Mouse (Mus musculus): ENCODE results near the gene Atg4b. TPM values are rescaled to one million over a fixed set of nuclear protein-coding genes. Genes with fewer than 3 reads are reported as not detected.

The Atg4b gene
- polyA plus RNA-seq, 1 experiment from 2014 or later = 71.5 TPM

- WGBS = 77% methylated on average over 3 of the region's 3 CpGs
These were observed 25.2 kb upstream of the Atg4b start for GRCm38 (mm10) chr1:93726116-93726515.

GRCm38 (mm10) chr1:93726974-93727373 lies 24.3 kb upstream of the Atg4b start:
- ATAC-seq (ENCODE audit: insufficient read depth, low FRiP score) = peak; percentile 34; the same call in 1 of the 2 replicates
- Histone ChIP-seq H3K36me3 (ENCODE audit: control insufficient read depth, insufficient read depth, low read length) (no peaks in the 10 kb centered on the region), H3K27ac (ENCODE audit: low read length) (no peak overlapping the region), H3K4me3 (replicated peaks; ENCODE audit: low read length) (no peak overlapping the region), H3K4me2 (ENCODE audit: low read depth, low read length) (no peak overlapping the region), H3K4me1 (ENCODE audit: control insufficient read depth, insufficient read depth, low read length) (no peaks in the 10 kb centered on the region), H3K27me3 (ENCODE audit: control insufficient read depth, insufficient read depth, low read length) (no peaks in the 10 kb centered on the region), H3K9me3 (replicated peaks; ENCODE audit: control insufficient read depth, low read length) (no peaks in the 10 kb centered on the region), H3K9ac (ENCODE audit: low read length) (no peak overlapping the region)
- 64% methylated on average over 3 of the region's 3 CpGs for WGBS

More at GRCm38 (mm10) chr1:93726116-93726515, 25.2 kb upstream of the Atg4b start:
- no peaks in the 10 kb centered on the region for H3K4me1 ChIP-seq (ENCODE audit: control insufficient read depth, insufficient read depth, low read length)
- H3K9me3 ChIP-seq (replicated peaks; ENCODE audit: control insufficient read depth, low read length) = no peaks in the 10 kb centered on the region
- H3K9ac ChIP-seq (ENCODE audit: low read length) = no peak overlapping the region
- no peak overlapping the region for H3K4me3 ChIP-seq (replicated peaks; ENCODE audit: low read length)
- H3K4me2 ChIP-seq (ENCODE audit: low read depth, low read length) = no peak overlapping the region
- H3K36me3 ChIP-seq (ENCODE audit: control insufficient read depth, insufficient read depth, low read length) = no peaks in the 10 kb centered on the region
- no peaks in the 10 kb centered on the region for H3K27me3 ChIP-seq (ENCODE audit: control insufficient read depth, insufficient read depth, low read length)
- no peak for ATAC-seq (ENCODE audit: insufficient read depth, low FRiP score)
- no peak overlapping the region for H3K27ac ChIP-seq (ENCODE audit: low read length)

- Histone ChIP-seq H3K4me3 (replicated peaks; ENCODE audit: low read length) (no peak overlapping the region), H3K27ac (ENCODE audit: low read length) (no peak overlapping the region), H3K4me2 (ENCODE audit: low read depth, low read length) (no peak overlapping the region), H3K27me3 (ENCODE audit: control insufficient read depth, insufficient read depth, low read length) (no peaks in the 10 kb centered on the region), H3K9me3 (replicated peaks; ENCODE audit: control insufficient read depth, low read length) (no peaks in the 10 kb centered on the region), H3K4me1 (ENCODE audit: control insufficient read depth, insufficient read depth, low read length) (no peaks in the 10 kb centered on the region), H3K9ac (ENCODE audit: low read length) (no peak overlapping the region), H3K36me3 (ENCODE audit: control insufficient read depth, insufficient read depth, low read length) (no peaks in the 10 kb centered on the region)
- 93% methylated on average over 5 of the region's 5 CpGs for WGBS
- ATAC-seq (ENCODE audit: insufficient read depth, low FRiP score) = no peak
These were observed 20.2 kb upstream of the Atg4b start for GRCm38 (mm10) chr1:93731103-93731502.

- no peaks in the 10 kb centered on the region for H3K4me1 ChIP-seq (ENCODE audit: control insufficient read depth, insufficient read depth, low read length)
These were observed 19.4 kb upstream of the Atg4b start for GRCm38 (mm10) chr1:93731880-93732281.

GRCm38 (mm10) chr1:93735859-93736258 lies 15.4 kb upstream of the Atg4b start:
- Histone ChIP-seq H3K36me3 (ENCODE audit: control insufficient read depth, insufficient read depth, low read length) (no peaks in the 10 kb centered on the region), H3K9ac (ENCODE audit: low read length) (no peak overlapping the region), H3K4me1 (ENCODE audit: control insufficient read depth, insufficient read depth, low read length) (no peaks in the 10 kb centered on the region), H3K27me3 (ENCODE audit: control insufficient read depth, insufficient read depth, low read length) (no peaks in the 10 kb centered on the region), H3K9me3 (replicated peaks; ENCODE audit: control insufficient read depth, low read length) (no peaks in the 10 kb centered on the region), H3K27ac (ENCODE audit: low read length) (no peak overlapping the region), H3K4me2 (ENCODE audit: low read depth, low read length) (no peak overlapping the region), H3K4me3 (replicated peaks; ENCODE audit: low read length) (no peak overlapping the region)
- no peak for ATAC-seq (ENCODE audit: insufficient read depth, low FRiP score)
- 87% methylated on average over 3 of the region's 3 CpGs for WGBS

More at GRCm38 (mm10) chr1:93731880-93732281, 19.4 kb upstream of the Atg4b start:
- Histone ChIP-seq H3K36me3 (ENCODE audit: control insufficient read depth, insufficient read depth, low read length) (no peaks in the 10 kb centered on the region), H3K9ac (ENCODE audit: low read length) (no peak overlapping the region), H3K9me3 (replicated peaks; ENCODE audit: control insufficient read depth, low read length) (no peaks in the 10 kb centered on the region), H3K4me2 (ENCODE audit: low read depth, low read length) (peak overlapping the region; percentile 34; the same call in 1 of the 2 replicates), H3K4me3 (replicated peaks; ENCODE audit: low read length) (no peak overlapping the region), H3K27me3 (ENCODE audit: control insufficient read depth, insufficient read depth, low read length) (no peaks in the 10 kb centered on the region), H3K27ac (ENCODE audit: low read length) (no peak overlapping the region)
- ATAC-seq (ENCODE audit: insufficient read depth, low FRiP score) = no peak
- 36% methylated on average over 3 of the region's 3 CpGs for WGBS

GRCm38 (mm10) chr1:93737711-93738110 lies 13.6 kb upstream of the Atg4b start:
- Histone ChIP-seq H3K4me3 (replicated peaks; ENCODE audit: low read length) (no peak overlapping the region), H3K27ac (ENCODE audit: low read length) (no peak overlapping the region), H3K9ac (ENCODE audit: low read length) (no peak overlapping the region), H3K27me3 (ENCODE audit: control insufficient read depth, insufficient read depth, low read length) (no peaks in the 10 kb centered on the region), H3K36me3 (ENCODE audit: control insufficient read depth, insufficient read depth, low read length) (no peaks in the 10 kb centered on the region), H3K4me2 (ENCODE audit: low read depth, low read length) (no peak overlapping the region), H3K9me3 (replicated peaks; ENCODE audit: control insufficient read depth, low read length) (no peaks in the 10 kb centered on the region), H3K4me1 (ENCODE audit: control insufficient read depth, insufficient read depth, low read length) (no peaks in the 10 kb centered on the region)
- no peak for ATAC-seq (ENCODE audit: insufficient read depth, low FRiP score)
- 96% methylated on average over 5 of the region's 5 CpGs for whole genome bisulfite sequencing

GRCm38 (mm10) chr1:93740671-93741070 lies 10.6 kb upstream of the Atg4b start:
- no peaks in the 10 kb centered on the region for H3K9me3 ChIP-seq (replicated peaks; ENCODE audit: control insufficient read depth, low read length)
- WGBS = 94% methylated on average over 2 of the region's 2 CpGs
- no peak overlapping the region for H3K4me2 ChIP-seq (ENCODE audit: low read depth, low read length)
- no peak overlapping the region for H3K4me3 ChIP-seq (replicated peaks; ENCODE audit: low read length)
- H3K27ac ChIP-seq (ENCODE audit: low read length) = no peak overlapping the region
- H3K9ac ChIP-seq (ENCODE audit: low read length) = no peak overlapping the region
- no peaks in the 10 kb centered on the region for H3K4me1 ChIP-seq (ENCODE audit: control insufficient read depth, insufficient read depth, low read length)
- ATAC-seq (ENCODE audit: insufficient read depth, low FRiP score) = no peak
- H3K27me3 ChIP-seq (ENCODE audit: control insufficient read depth, insufficient read depth, low read length) = no peaks in the 10 kb centered on the region
- H3K36me3 ChIP-seq (ENCODE audit: control insufficient read depth, insufficient read depth, low read length) = no peaks in the 10 kb centered on the region

GRCm38 (mm10) chr1:93741987-93742386 lies 9.3 kb upstream of the Atg4b start:
- Histone ChIP-seq H3K9ac (ENCODE audit: low read length) (no peak overlapping the region), H3K4me2 (ENCODE audit: low read depth, low read length) (no peak overlapping the region), H3K4me3 (replicated peaks; ENCODE audit: low read length) (no peak overlapping the region), H3K27ac (ENCODE audit: low read length) (no peak overlapping the region), H3K27me3 (ENCODE audit: control insufficient read depth, insufficient read depth, low read length) (no peaks in the 10 kb centered on the region), H3K4me1 (ENCODE audit: control insufficient read depth, insufficient read depth, low read length) (no peaks in the 10 kb centered on the region), H3K36me3 (ENCODE audit: control insufficient read depth, insufficient read depth, low read length) (no peaks in the 10 kb centered on the region), H3K9me3 (replicated peaks; ENCODE audit: control insufficient read depth, low read length) (no peaks in the 10 kb centered on the region)
- 60% methylated on average over 4 of the region's 4 CpGs for WGBS
- ATAC-seq (ENCODE audit: insufficient read depth, low FRiP score) = no peak

- no peaks in the 10 kb centered on the region for H3K9me3 ChIP-seq (replicated peaks; ENCODE audit: control insufficient read depth, low read length)
- no peak overlapping the region for H3K4me2 ChIP-seq (ENCODE audit: low read depth, low read length)
- H3K4me1 ChIP-seq (ENCODE audit: control insufficient read depth, insufficient read depth, low read length) = no peaks in the 10 kb centered on the region
- H3K4me3 ChIP-seq (replicated peaks; ENCODE audit: low read length) = no peak overlapping the region
- H3K9ac ChIP-seq (ENCODE audit: low read length) = no peak overlapping the region
- H3K36me3 ChIP-seq (ENCODE audit: control insufficient read depth, insufficient read depth, low read length) = no peaks in the 10 kb centered on the region
- no peaks in the 10 kb centered on the region for H3K27me3 ChIP-seq (ENCODE audit: control insufficient read depth, insufficient read depth, low read length)
- ATAC-seq (ENCODE audit: insufficient read depth, low FRiP score) = no peak
- H3K27ac ChIP-seq (ENCODE audit: low read length) = no peak overlapping the region
These were observed 8.4 kb upstream of the Atg4b start for GRCm38 (mm10) chr1:93742910-93743309.

- no peak overlapping the region for H3K4me2 ChIP-seq (ENCODE audit: low read depth, low read length)
- no peak for ATAC-seq (ENCODE audit: insufficient read depth, low FRiP score)
- no peaks in the 10 kb centered on the region for H3K9me3 ChIP-seq (replicated peaks; ENCODE audit: control insufficient read depth, low read length)
- no peaks in the 10 kb centered on the region for H3K4me1 ChIP-seq (ENCODE audit: control insufficient read depth, insufficient read depth, low read length)
- no peak overlapping the region for H3K27ac ChIP-seq (ENCODE audit: low read length)
- WGBS = 77% methylated on average over 5 of the region's 5 CpGs
- H3K4me3 ChIP-seq (replicated peaks; ENCODE audit: low read length) = no peak overlapping the region
- H3K27me3 ChIP-seq (ENCODE audit: control insufficient read depth, insufficient read depth, low read length) = no peaks in the 10 kb centered on the region
- no peak overlapping the region for H3K9ac ChIP-seq (ENCODE audit: low read length)
- H3K36me3 ChIP-seq (ENCODE audit: control insufficient read depth, insufficient read depth, low read length) = no peaks in the 10 kb centered on the region; the same call in 1 of the 2 replicates
These were observed 5.1 kb upstream of the Atg4b start for GRCm38 (mm10) chr1:93746179-93746578.

Measured in stomach, embryonic 16.5 days (tissue).